Mouse (Mus musculus): ENCODE data around the gene Cd247. TPM values are rescaled to one million over a fixed set of nuclear protein-coding genes. Genes with fewer than 3 reads are reported as not detected.

Gene Cd247
- total RNA-seq, 4 experiments from 2014 or later = 0.16 to 1.1 (median 0.46) TPM

DNA sequence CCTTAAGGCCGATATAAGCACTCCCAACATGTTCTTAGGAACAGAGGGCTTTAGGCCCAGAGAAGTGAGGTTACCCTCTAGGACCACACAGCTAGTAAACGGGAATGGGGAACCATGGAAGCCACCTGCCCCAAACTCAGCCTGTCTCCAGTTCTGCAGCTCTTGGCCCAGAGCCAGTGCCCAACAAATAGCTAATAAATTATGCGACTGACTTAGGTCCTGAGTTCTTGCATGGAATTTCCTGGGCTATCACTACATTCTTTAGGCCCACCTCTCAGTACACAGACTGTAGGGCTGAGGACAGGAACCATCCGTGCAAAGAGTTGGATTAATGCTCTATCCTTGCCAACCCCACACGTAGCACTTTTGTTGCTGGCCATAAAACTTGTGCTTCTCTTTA is 63.6 kb downstream of the Cd247 start:
- no peak for DNase-seq (ENCODE audit: low spot score)

DNA sequence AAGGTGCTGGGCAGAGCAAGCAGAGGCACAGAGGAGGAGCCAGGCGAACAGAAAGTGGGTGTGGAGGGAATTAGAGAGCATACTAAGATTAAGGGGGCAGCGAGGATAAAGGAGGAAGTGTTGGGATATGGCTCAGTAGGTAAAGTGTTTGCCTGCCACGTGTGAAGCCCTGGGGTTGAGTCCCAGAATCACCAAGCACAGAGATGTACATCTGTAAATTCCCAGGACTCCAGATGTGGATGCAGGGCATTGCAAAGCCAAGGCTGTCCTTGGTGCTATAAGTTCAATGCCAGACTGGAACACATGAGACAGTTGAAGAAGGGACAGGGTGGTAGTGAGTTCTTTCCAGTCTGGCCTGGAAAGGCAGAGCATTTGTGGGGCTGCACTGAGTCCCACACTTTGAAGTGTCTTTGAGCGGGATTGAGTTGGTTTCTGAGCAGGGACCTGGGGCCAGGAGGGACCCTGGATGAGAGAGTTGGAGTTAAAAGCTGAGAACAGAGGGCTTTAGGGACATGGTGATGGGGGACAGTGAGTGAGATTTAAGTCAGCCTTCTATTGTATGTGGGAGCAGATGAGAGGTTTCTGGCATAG is 64.7 kb downstream of the Cd247 start:
- DNase-seq (ENCODE audit: low spot score) = no peak

DNA sequence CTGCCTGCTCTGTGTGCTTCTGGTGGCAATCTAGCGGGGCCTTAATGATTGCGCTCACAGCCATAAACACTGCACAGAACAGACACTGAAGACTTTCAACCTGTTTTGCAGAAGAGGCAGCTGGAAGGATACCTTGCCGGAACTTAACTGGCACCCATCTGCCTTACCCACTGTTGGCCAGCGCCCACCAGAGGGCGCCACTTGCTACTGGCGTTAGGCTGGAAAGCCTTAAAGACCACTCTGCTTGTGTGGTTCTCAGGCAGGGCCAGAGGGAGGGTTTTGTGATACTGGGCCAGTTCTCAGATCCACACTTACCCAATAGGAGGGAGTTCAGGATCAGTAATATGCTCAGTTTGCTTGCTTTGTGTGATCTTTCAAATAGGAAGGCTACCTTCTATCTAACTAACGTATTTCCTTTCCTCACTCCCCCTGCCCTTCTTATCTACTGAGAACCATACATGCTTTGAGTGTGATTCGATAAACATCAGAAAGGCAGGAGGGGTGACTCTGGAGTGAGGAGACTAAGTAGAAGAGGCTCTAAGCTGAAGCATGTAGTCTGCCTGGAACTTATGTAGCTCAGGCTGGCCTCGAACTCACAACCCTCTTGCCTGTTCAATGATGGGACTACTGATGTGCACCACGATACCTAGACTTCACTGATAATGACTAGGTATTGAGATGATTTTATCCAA is 65.4 kb downstream of the Cd247 start:
- no peak for DNase-seq (ENCODE audit: low spot score)

DNA sequence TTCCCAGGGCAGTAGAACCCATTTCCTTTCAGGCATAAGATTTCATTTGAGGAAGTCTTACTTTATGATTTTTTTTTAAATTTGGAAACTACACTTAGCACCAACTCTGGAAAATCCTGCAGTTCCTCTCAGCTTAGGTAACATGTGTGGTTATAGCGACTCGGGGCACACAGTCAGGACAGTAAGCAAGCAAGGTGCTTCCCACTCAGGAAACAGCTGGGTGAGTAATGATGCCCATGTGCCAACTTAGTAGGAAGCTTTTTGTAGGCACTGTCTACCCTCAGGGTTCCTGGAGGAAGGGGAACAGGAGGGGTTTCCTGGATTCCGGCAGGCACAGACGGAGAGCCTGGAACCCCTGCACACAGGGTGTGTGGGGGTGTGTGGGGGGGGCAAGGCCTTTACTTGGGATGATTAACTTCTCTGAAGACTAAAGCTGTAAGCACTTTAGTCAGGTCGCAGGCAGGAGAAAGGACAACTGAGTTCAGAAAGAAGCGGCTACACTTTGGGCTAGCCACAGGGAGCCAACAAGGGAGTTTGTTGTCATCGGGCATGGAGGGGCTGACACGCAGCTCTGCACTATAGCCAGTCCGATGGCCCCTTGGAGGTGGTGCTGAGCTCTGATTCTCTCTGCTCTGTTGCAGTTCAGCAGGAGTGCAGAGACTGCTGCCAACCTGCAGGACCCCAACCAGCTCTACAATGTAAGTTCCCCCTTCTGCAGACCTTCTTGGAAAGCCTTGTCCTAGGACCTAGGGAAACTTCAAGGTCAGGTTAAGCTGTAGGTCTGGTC is 67.5 kb downstream of the Cd247 start:
- DNase-seq (ENCODE audit: low spot score) = no peak

DNA sequence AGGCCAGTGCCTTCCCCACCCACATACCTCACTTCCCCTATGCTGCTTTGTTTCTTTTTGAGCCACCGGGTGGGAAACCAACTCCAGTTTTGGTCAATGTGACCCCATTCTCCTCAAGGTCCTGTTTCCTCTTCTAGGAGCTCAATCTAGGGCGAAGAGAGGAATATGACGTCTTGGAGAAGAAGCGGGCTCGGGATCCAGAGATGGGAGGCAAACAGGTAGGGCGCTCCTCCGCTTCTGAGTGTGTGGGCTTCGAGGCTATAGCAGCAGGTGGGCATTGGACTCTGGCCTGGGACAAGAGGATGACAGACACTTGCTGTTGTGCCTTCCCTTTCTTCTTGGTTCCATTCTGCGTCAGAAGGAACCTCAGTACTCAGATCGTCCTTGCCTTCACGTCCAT is 68.8 kb downstream of the Cd247 start:
- no peak for DNase-seq (ENCODE audit: low spot score)

DNA sequence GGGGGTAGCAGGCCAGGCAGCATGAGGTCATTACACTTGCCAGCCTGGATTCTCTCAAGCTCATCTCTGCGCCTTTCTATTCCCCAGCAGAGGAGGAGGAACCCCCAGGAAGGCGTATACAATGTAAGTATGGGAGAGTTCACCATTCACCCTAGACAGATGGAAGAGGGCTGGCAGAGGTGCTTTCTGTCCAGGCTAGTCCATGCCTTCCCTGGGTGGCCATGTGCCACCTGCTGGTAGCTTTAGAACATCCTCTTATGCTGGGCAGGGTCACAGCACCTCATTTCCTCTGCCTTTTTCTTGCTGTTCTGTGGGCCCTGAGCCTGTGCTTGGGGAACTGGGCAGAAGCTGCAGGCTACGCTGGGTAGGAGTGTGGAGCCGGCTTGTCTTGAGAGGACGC is 69.9 kb downstream of the Cd247 start:
- DNase-seq (ENCODE audit: low spot score) = no peak

DNA sequence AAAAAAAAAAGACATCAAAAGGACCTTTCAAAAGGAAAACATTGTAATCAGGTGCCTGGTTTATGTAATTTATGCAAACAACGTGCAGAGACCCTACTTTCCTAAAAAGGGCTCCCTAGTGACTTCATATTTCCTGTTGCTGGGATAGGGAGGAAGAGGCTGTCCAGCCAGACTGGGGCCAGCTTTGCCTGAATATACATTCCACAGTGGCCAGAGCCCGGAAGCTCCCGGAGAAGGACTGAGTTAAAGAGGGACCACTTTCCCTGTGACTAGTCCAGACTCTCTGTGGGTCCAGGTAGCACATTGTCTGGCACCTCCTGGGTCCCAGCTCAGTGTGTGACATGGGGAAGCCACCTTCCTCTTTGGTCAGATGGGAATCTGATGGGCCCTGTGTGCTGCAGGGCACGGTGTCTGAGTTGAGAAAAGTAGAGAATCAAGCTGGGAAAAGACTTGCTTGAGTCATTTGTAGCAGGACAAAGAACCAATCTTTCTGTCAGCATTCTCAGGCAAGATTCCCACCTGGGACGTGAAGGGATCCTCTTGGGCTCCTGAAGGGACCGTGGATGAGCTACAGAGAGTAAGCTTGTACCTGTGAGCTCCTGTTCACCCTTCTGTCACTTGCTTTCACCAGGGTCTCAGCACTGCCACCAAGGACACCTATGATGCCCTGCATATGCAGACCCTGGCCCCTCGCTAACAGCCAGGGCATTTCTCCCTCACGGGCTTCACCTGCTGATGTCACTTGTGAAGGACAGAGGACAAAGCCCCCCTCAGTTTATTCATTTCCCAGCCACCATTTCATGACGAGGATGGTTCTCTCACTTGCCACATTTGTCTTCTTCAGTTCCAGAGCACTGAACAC is 72.1 kb downstream of the Cd247 start:
- DNase-seq (ENCODE audit: low spot score) = no peak

DNA sequence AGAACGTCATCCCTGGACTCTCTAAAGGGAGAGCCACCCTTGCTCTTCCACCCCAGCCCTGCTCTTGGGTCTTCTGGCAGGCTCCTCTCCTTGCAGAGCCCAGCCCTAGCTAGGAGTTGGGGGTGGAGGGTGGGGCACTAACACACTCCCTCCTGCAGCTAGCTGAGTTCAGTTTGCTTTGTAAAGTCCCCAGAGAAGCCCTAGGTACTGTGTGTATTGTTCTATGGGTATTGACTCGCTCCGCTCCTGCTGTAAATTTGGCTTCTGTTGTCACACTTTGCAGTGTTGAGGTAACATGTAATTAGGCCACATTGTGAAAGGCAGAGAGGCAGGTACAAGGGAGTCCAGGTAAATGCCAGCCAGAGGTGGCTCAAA is 72.7 kb downstream of the Cd247 start:
- DNase-seq (ENCODE audit: low spot score) = no peak

DNA sequence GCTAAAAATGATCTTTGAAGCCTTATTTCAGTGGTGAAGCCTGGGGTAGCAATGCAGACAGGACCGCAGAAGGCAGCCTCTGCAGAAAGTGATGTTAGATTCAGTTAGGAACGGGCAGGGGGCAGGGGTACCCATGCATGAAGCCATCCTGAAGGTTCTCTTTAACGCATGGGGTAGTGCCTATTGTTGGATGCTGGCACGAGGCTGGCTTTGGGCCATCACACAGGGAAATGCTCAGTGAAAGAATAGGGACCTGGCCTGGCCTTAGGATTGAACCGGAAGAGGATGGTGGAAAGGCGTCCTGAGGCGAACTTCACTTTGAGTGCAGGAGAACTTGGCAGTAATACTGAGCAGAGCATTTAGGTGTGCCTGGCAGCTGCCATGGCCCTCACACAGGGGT is 73.6 kb downstream of the Cd247 start:
- no peak for DNase-seq (ENCODE audit: low spot score)

DNA sequence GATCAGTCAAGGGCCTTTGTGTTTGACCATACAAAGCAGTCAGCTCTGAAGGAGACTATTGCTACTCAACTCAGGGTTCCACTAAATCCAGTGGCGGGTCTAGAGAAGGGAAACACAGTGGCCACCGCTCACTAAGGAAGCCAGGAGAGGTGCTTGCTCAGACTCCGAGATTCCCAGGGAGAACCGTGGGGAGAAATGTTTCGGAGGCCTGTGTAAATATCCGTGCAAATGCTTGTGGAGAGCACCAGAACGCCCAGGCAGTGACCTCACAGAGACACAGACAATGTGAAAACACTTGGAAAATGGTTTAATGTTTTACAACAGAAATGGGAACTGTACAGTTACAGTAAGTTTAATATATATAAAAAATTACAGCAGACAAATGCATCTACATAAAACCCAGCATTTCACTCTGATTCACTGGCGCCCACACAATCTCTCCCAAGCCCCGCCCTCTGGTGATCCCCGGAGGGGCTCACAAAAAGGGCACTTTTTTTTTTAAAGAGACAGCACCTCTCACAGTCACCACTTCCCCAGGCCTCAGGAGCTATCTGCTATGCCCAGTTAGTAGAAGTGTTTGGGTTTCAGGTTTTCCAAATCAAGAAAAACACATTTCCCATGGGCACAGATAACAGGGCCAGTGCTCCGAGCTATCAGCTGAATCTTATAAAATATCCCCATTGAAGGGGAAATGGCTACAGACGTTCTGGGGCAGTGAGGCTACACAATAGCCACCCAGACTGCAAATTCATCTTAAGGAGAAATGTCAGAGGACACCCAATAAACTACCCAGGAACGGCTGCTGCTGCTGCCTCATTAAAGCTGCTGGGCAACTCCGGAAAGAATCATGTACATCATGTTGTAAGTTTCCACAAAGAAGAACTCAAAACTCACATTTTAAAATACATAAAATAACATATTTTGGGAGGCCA is 76.6 kb downstream of the Cd247 start:
- DNase-seq (ENCODE audit: low spot score) = no peak

DNA sequence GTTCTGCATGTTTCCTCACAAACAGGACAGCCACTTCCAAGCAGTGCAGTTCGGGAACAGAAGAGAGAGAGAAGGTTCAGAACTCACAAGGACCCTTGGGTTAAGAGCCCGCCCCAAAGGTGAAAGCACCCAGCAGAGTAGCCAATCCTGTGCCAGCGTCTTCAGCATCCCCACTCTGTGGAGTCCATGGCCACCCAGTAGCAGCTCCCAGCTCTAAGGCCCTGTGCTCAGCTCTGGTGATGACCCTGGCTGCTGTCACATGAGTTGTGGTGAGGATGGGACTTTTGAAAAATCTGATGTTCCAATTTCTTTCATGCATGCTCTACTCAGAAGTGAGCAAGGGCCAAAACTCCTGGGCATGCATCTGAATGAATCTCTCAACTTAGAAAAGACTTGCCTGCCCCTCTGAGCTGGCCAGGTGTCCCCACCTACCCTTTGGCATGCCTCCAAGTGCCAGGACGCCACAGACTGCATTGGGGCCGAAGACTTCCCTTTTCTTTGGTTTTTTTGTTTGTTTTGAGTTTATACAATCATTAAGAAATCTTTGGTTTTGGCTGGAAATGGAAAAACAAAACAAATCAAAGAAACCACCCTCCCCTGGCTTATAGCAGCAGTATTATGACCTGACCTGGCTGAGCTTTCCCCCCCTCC is 78.3 kb downstream of the Cd247 start:
- DNase-seq (ENCODE audit: low spot score) = no peak

DNA sequence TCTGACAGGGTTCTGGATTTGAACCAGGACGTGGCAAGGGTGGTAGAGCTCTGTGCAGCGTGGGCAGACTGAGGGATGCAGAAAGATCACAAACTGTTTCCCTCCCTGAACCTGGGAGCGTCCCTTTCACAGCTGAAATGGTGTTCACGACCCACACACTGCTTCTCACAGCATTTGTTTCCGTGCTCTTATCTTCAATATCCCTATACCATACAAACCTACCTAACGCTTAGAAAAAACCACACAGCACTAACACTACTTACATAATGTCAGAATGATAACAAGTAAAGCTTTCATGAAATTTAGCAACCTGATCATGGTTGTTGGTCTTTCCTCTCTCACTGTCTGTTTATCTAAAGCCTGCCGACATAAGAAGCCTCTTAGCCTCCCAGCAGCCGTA is 80.2 kb downstream of the Cd247 start:
- no peak for DNase-seq (ENCODE audit: low spot score)

DNA sequence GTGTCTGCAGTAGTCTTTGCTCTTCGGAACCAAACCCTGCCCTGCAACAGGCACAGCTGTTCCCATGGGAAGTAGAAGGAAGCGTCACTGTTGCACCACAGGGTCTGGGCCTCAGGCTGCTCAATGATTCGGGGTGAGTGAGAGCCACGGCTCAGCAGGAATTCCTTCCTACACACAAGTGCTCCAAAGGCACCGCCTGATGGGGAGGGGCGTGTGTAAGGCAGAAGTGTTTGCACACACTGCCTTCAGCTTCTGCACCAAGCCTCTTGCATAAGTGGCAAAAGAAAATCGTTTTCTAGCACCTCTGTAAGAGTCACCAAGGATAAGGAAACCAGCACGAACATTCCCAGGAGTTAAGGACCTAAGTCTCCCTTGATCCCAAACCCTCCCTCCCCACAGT is 86.2 kb downstream of the Cd247 start:
- DNase-seq (ENCODE audit: low spot score) = no peak

DNA sequence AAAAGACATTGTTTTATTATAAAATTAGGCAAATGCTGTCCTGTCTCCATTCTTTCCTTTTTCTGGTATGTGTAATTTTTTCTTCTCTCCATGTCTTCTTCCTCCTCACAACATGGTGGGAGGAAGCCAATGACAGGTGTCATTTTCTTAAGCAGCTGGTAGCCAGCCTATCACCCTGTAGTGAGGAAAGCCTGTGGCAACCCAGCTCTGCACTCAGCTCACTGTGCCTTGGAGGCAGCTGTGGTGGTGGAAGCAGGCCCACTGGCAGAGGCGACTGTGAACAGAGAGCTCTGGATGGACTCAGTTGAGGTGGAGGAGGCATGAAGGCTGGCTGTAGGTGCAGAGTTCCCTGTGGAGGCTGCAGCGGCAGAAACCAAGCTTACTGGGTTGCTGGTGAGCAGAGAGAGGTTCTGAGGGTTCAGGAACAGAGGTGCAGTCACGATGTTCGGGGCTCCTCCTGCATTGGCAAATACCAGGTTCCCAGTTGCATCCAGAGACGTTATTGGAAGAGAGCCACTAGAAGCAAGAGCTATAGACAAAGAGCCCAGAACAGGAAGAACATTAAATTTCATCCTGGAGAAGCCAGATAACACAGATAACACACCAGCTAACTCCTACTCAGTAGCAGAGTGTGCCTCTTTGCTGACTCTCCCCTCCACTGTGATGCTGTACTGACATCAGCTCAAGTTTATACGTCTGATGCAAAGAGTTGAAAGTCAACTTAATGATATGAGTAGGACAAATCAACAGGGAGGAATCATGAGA is 87.2 kb downstream of the Cd247 start:
- DNase-seq (ENCODE audit: low spot score) = no peak

DNA sequence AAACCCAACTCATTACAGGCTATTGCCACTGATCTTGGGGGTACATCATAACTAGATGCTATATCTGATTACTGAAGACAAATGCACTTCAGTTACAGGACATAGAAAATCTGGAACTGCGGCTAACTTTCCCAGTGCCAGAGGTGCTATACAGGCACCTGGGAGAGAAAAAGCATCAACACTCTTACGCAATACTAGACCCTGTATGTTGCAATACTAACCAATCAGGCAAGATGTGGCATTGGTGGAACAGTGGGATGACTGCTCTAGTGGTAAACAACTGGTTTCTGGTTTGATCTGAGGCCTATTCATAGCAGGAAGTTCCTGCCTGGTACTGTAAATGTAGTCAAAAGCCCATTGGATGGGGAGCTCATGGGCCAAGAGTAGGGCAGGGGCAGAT is 90.3 kb downstream of the Cd247 start:
- DNase-seq (ENCODE audit: low spot score) = no peak

DNA sequence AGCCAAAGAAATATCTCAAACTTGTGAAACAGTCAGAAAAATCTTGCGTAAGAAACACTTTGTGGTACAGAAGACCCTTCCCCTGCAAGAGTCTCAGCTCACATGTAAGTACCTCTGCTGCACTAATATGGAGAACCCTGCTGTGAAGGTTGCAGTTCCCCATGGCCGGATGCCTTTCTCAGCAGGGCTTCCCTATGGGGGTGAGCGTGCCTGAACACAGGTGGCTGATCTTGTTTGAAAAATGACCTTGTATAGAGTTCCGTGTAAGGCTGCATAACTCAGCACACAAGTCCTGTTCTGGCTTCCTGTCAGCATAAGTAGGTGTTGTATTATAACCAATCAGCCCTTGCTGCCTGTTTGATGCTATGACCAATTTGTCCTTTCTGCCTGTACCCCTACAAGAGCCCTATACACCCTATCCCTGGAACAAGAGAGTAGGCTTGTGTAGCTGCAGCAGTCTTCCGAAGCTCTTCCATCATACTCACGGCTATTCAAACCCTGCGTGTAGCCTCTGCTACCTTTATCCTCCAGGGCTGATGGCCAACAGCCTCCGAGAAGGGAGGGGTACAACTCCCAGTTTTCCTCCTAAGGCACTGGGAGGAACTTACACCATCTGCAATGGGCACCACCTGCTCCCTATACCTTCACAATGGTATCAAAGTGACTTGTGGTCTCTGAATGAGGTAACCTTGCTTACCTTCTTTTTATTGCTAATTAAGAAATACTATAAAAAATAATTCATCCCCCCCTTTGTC is 93.8 kb downstream of the Cd247 start:
- no peak for DNase-seq (ENCODE audit: low spot score)

DNA sequence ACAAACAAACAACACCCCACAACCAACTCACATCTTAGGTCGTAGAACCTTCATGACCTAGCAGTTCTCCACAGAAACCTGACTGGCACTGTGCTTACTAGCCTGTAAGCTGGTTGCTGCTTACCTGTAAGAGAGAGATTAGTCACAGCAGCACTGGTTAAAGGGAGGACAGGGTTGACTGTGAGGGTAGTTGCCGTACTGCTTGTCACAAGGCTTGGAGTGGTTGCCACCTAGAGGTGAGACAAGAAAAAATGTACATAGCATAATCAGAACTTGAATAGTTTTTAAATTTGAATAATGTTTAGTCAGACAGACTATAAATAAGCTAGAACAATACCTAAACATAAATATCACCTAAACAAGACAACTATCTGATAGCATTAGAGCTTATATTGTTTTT is 103.2 kb downstream of the Cd247 start:
- no peak for DNase-seq (ENCODE audit: low spot score)

DNA sequence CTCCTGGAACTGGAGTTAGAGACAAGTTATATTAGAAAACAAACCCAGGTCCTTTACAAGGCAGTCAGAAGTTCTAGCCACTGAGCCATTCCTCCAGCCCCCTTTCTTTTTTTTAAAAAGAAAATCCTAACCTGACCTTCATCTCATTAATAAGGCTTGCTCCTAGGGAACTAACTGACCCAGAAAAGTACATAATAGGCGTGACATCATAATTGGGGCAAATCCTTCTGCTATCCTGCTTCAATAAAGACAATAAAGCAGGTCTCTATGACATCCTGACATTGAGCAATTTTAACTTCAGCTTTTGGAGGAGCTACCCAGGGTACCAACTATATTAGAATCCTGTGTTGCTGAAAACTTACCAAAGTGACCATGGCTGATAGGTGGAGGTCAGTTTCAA is 115.1 kb downstream of the Cd247 start:
- no peak for DNase-seq (ENCODE audit: low spot score)

DNA sequence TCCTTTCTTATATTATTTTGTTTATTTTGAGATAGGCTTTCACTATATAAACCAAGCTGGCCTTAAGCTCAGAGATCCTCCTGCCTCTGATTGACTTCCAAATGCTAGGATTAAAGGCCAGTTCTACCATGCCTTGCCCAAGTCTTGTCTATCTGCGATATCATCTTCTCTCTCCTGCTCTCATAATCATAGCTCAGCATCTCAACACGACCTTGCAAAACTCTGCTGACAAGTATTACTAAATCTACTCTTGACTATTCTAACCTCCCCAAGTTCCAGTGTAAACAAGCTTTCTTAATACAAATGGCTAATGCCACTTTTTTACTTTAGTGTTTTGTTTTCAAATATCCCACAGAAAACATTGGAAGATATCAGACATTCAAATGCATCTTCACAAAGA is 119.7 kb downstream of the Cd247 start:
- no peak for DNase-seq (ENCODE audit: low spot score)

Data from heart, adult 8-10 months (tissue).